Mouse (Mus musculus) megakaryocyte, embryonic 14.5 days (primary cell): ENCODE measurements at regions not wholly inside any gene's neighbourhood (a gene's known extent, or its start where the extent isn't known, plus 50 kb on each side); places are given as distances from the start of the nearest gene placed in this dataset.

Source experiments
- FLI1 ChIP-seq: IDR thresholded peaks from 2 replicates; pipeline ENCODE4 v1.6.1; 2012; ENCODE audit warnings: low read length, inconsistent platforms, mixed read lengths
- GATA1 ChIP-seq: IDR thresholded peaks from 3 replicates; pipeline ENCODE4 v1.6.1; 2012; ENCODE audit warnings: mixed read lengths, low read length, inconsistent platforms, borderline replicate concordance

GRCm38 (mm10) chr2:158965003-158965665 lies 170.5 kb downstream of the Dhx35 start:
- no peak for TF ChIP-seq GATA1
- no peak for TF ChIP-seq FLI1
